8 mouse cellular contexts compared by ENCODE assay signal in the genomic region with DNA sequence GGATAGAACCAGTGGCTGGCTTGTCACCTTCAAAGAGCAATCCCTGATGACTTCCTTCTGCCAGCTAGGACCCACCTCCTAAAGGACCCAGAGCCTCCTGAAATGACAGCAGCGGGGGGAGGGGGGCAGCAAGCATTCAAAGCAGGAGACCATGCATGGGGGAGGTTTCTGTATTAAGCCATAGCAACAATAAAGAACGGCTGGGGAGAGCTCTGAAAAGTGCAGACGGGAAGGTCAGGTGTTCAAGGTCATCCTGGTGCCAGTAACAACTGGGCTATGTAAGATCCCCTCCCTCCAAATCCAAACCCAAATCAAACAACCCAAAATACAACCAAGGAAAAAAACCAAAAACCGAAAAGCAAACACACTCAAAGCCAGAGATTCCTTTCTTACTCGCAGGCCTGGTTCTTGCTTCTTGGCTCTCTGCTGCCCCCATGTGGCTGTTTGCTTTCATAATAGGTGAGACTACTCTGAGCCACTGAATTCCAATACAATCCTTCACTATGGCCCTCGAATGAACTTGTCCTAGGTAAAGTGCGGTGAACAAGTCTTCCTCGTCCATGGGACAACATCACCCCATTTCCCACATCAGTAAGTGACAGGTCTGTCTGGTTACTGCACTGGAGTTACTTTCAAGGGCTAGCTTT. TPM values are rescaled to one million over a fixed set of nuclear protein-coding genes. Genes with fewer than 3 reads are reported as not detected.
DNase-seq lines count a peak whose midpoint lies in the region; ATAC-seq lines count a peak whose summit lies in the region.

No protein-coding gene starts in this region.

- intact Hi-C loops in left cerebral cortex, postnatal 10 days (cut with DNase I), result loop anchor here (1.0 kb wide), 1 partner anchor 229 kb away; no protein-coding TSS in a partner anchor

- DNase-seq in adrenal gland, adult 18-20 months (ENCODE audit: low spot score in 2 of 2), result peak; percentile 87 to 92
- peak; percentile 91 for DNase-seq in embryo, embryonic 10.5 days (ENCODE audit: low spot score)
- peak; percentile 13 for DNase-seq in gonadal fat pad, adult 2 months (ENCODE audit: low read depth)
- peak; percentile 84 to 90 for DNase-seq in left cerebral cortex, postnatal 10 days (ENCODE audit: extremely low spot score in 1 of 2, low spot score in 2 of 2)
- peak; percentile 96 for DNase-seq in midbrain, embryonic 11.5 days (ENCODE audit: low spot score, missing footprints)
- peak; percentile 71 for DNase-seq in skeletal muscle tissue, adult 2 months (ENCODE audit: low read depth, low spot score)
- peak; percentile 77 for DNase-seq in yolk sac, embryonic 10.5 days (ENCODE audit: low spot score)

- 10% methylated on average over 8 of the region's 8 CpGs for WGBS in intestine, embryonic 15.5 days
- 20% methylated on average over 8 of the region's 8 CpGs for WGBS in midbrain, embryonic 11.5 days

- H3K9me3 ChIP-seq in intestine, embryonic 15.5 days, result no peaks in the 10 kb centered on the region
- H3K9me3 ChIP-seq in midbrain, embryonic 11.5 days (ENCODE audit: control insufficient read depth, low read length), result no peaks in the 10 kb centered on the region

- 0 out of 2 replicates have a peak, but pooled peaks cover 3% of the 10 kb centered on the region for H3K4me1 ChIP-seq in intestine, embryonic 15.5 days (replicated peaks)
- H3K4me1 ChIP-seq in midbrain, embryonic 11.5 days (ENCODE audit: control insufficient read depth, insufficient read depth, low read length), result no peaks in the 10 kb centered on the region

- H3K27me3 ChIP-seq in intestine, embryonic 15.5 days (replicated peaks), result no peaks in the 10 kb centered on the region
- H3K27me3 ChIP-seq in midbrain, embryonic 11.5 days (ENCODE audit: control insufficient read depth, insufficient read depth, low read length), result no peaks in the 10 kb centered on the region

- H3K4me3 ChIP-seq in intestine, embryonic 15.5 days (replicated peaks), result no peak overlapping the region
- no peak overlapping the region for H3K4me3 ChIP-seq in midbrain, embryonic 11.5 days (ENCODE audit: low read depth, low read length)

- H3K27ac ChIP-seq in intestine, embryonic 15.5 days, result no peak overlapping the region
- no peak overlapping the region for H3K27ac ChIP-seq in midbrain, embryonic 11.5 days (ENCODE audit: low read depth, low read length)

- H3K4me2 ChIP-seq in intestine, embryonic 15.5 days (replicated peaks), result no peak overlapping the region
- H3K4me2 ChIP-seq in midbrain, embryonic 11.5 days, result no peak overlapping the region

- H3K36me3 ChIP-seq in intestine, embryonic 15.5 days, result no peaks in the 10 kb centered on the region
- H3K36me3 ChIP-seq in midbrain, embryonic 11.5 days (ENCODE audit: control insufficient read depth, insufficient read depth, low read length), result no peaks in the 10 kb centered on the region

- no peak overlapping the region for H3K9ac ChIP-seq in intestine, embryonic 15.5 days
- no peak overlapping the region for H3K9ac ChIP-seq in midbrain, embryonic 11.5 days (ENCODE audit: low read length)

- peak; percentile 74 for ATAC-seq in intestine, embryonic 15.5 days
- peak; percentile 81 for ATAC-seq in midbrain, embryonic 11.5 days (ENCODE audit: low FRiP score)

RNA-seq across cellular contexts. Expression of a gene that starts 11.5 kb away (rescaled TPM):
- total RNA-seq in adrenal gland, adult 18-20 months (2021), result 1 to 10 TPM; 1.2 to 4.1 TPM
- polyA plus RNA-seq in gonadal fat pad, adult 2 months (2012; rRNA removed), result 0.27 and 0.38 TPM in 2 replicates
- polyA plus RNA-seq in intestine, embryonic 15.5 days (2015; fragmentation: Nextera tagmentation; extraction: Ambion mirVana), result not detected in 2 replicates
- total RNA-seq in left cerebral cortex, postnatal 10 days (2021), result not detected
- not detected in 2 replicates for polyA plus RNA-seq in midbrain, embryonic 11.5 days (2014; fragmentation: Nextera tagmentation; extraction: Ambion mirVana)

RNA-seq across cellular contexts. Expression of a gene that starts 26.8 kb away (rescaled TPM):
- total RNA-seq in adrenal gland, adult 18-20 months (2021), result 1 to 10 TPM; 7.3 to 9.4 TPM
- polyA plus RNA-seq in gonadal fat pad, adult 2 months (2012; rRNA removed), result 3.7 and 4.8 TPM in 2 replicates
- polyA plus RNA-seq in intestine, embryonic 15.5 days (2015; fragmentation: Nextera tagmentation; extraction: Ambion mirVana), result 3.1 and 3.2 TPM in 2 replicates
- under 1 TPM; 0.45 to 0.61 TPM for total RNA-seq in left cerebral cortex, postnatal 10 days (2021)
- 0.40 and 0.41 TPM in 2 replicates for polyA plus RNA-seq in midbrain, embryonic 11.5 days (2014; fragmentation: Nextera tagmentation; extraction: Ambion mirVana)

RNA-seq across cellular contexts. Expression of a gene that starts 38.9 kb away (rescaled TPM):
- total RNA-seq in adrenal gland, adult 18-20 months (2021), result not detected
- polyA plus RNA-seq in gonadal fat pad, adult 2 months (2012; rRNA removed), result 0.12 TPM in 1 of 2 replicates, not detected in the other
- not detected in 2 replicates for polyA plus RNA-seq in intestine, embryonic 15.5 days (2015; fragmentation: Nextera tagmentation; extraction: Ambion mirVana)
- not detected for total RNA-seq in left cerebral cortex, postnatal 10 days (2021)
- not detected in 2 replicates for polyA plus RNA-seq in midbrain, embryonic 11.5 days (2014; fragmentation: Nextera tagmentation; extraction: Ambion mirVana)

RNA-seq across cellular contexts. Expression of a gene that starts 39.2 kb away (rescaled TPM):
- 10 to 100 TPM in 1 of 2 experiments, 1 to 10 TPM in 1; 4.3 to 18.2 TPM for total RNA-seq in adrenal gland, adult 18-20 months (2021)
- polyA plus RNA-seq in gonadal fat pad, adult 2 months (2012; rRNA removed), result 3.8 and 6.6 TPM in 2 replicates
- 0.56 and 0.88 TPM in 2 replicates for polyA plus RNA-seq in intestine, embryonic 15.5 days (2015; fragmentation: Nextera tagmentation; extraction: Ambion mirVana)
- total RNA-seq in left cerebral cortex, postnatal 10 days (2021), result not detected
- polyA plus RNA-seq in midbrain, embryonic 11.5 days (2014; fragmentation: Nextera tagmentation; extraction: Ambion mirVana), result not detected in 2 replicates

RNA-seq across cellular contexts. Expression of a gene that starts 51.0 kb away (rescaled TPM):
- total RNA-seq in adrenal gland, adult 18-20 months (2021), result not detected
- polyA plus RNA-seq in gonadal fat pad, adult 2 months (2012; rRNA removed), result not detected in 2 replicates
- polyA plus RNA-seq in intestine, embryonic 15.5 days (2015; fragmentation: Nextera tagmentation; extraction: Ambion mirVana), result not detected in 2 replicates
- not detected for total RNA-seq in left cerebral cortex, postnatal 10 days (2021)
- polyA plus RNA-seq in midbrain, embryonic 11.5 days (2014; fragmentation: Nextera tagmentation; extraction: Ambion mirVana), result not detected in 2 replicates

Comparison
In these comparisons a context has a peak if more than half of its experiments do, and no peak if none do; other contexts are left out.
1. DNase-seq: peak in every context shown above with its lines; median percentile 96 in midbrain, embryonic 11.5 days; 91 in embryo, embryonic 10.5 days; 90 in adrenal gland, adult 18-20 months; 87 in left cerebral cortex, postnatal 10 days; 77 in yolk sac, embryonic 10.5 days; 71 in skeletal muscle tissue, adult 2 months; 13 in gonadal fat pad, adult 2 months.